Mouse (Mus musculus): ENCODE measurements around the gene Mybph. TPM values are rescaled to one million over a fixed set of nuclear protein-coding genes. Genes with fewer than 3 reads are reported as not detected.

Mybph gene
- polyA plus RNA-seq, 1 experiment from 2014 or later: 0.17 TPM

DNA sequence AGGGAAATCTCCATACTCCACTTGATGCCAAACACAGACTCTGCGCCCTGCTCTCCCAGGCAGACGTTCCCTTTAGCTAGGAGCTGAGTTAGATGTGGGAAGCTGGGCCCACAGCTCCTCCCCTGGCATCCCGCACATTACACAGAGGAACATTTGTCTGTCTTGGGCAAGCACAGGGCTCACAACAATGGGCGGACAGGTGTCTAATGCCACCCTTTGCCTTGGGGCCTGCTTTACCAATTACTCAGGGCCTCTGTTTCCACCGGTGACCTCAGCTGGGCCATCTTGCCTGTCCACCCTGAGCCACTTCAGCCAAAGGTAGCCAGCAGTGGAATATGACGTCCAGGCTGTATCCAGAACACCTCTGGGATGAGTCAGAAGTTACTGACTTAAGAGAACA lies 31.8 kb upstream of the Mybph start:
- no peak overlapping the region for H3K9ac ChIP-seq (ENCODE audit: low read depth, low read length)
- no peaks in the 10 kb centered on the region for H3K36me3 ChIP-seq (ENCODE audit: control insufficient read depth, insufficient read depth, low read length)
- no peaks in the 10 kb centered on the region for H3K27me3 ChIP-seq (replicated peaks; ENCODE audit: control insufficient read depth, insufficient read depth, low read length)
- ATAC-seq: no peak
- WGBS: 81% methylated on average over 6 of the region's 6 CpGs
- no peaks in the 10 kb centered on the region for H3K9me3 ChIP-seq (ENCODE audit: control insufficient read depth, low read length)
- no peak overlapping the region for H3K4me3 ChIP-seq (ENCODE audit: low read length)
- H3K4me1 ChIP-seq (ENCODE audit: control insufficient read depth, insufficient read depth, low read length): no peaks in the 10 kb centered on the region
- no peak overlapping the region for H3K27ac ChIP-seq (ENCODE audit: low read length)
- H3K4me2 ChIP-seq (ENCODE audit: low read depth, low read length): no peak overlapping the region

GRCm38 (mm10) chr1:134162510-134163225 lies 30.6 kb upstream of the Mybph start:
- no peak overlapping the region for H3K4me3 ChIP-seq (ENCODE audit: low read length)
- no peak overlapping the region for H3K9ac ChIP-seq (ENCODE audit: low read depth, low read length)
- peaks cover 2% of the 10 kb centered on the region; the same call in 1 of the 2 replicates for H3K4me1 ChIP-seq (ENCODE audit: control insufficient read depth, insufficient read depth, low read length)
- H3K36me3 ChIP-seq (ENCODE audit: control insufficient read depth, insufficient read depth, low read length): no peaks in the 10 kb centered on the region
- WGBS: 81% methylated on average over 6 of the region's 6 CpGs
- no peaks in the 10 kb centered on the region for H3K27me3 ChIP-seq (replicated peaks; ENCODE audit: control insufficient read depth, insufficient read depth, low read length)
- no peak for ATAC-seq
- no peaks in the 10 kb centered on the region for H3K9me3 ChIP-seq (ENCODE audit: control insufficient read depth, low read length)
- no peak overlapping the region for H3K4me2 ChIP-seq (ENCODE audit: low read depth, low read length)
- H3K27ac ChIP-seq (ENCODE audit: low read length): no peak overlapping the region

DNA sequence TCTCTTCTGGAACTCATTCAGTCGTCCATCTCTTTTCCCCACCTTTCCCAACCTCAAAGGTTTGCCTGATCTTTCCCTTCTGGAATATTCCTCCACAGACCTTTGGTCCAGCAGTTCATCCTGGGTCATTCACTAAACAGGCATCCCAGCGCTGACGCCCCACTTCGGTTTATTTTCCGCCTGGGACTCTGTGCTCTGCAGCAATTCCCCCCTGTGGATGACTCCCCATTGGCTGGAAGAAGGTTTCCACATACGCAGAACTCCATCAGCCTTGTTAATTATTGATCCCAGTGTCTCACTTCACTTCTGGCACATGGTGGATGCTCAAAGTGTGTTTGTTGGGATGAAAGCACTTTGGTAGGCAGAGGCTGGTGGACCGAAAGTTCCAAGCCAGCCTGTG lies 29.8 kb upstream of the Mybph start:
- no peaks in the 10 kb centered on the region for H3K36me3 ChIP-seq (ENCODE audit: control insufficient read depth, insufficient read depth, low read length)
- no peak overlapping the region for H3K9ac ChIP-seq (ENCODE audit: low read depth, low read length)
- H3K27me3 ChIP-seq (replicated peaks; ENCODE audit: control insufficient read depth, insufficient read depth, low read length): no peaks in the 10 kb centered on the region
- H3K4me2 ChIP-seq (ENCODE audit: low read depth, low read length): no peak overlapping the region
- H3K9me3 ChIP-seq (ENCODE audit: control insufficient read depth, low read length): no peaks in the 10 kb centered on the region
- 80% methylated on average over 7 of the region's 7 CpGs for WGBS
- H3K4me1 ChIP-seq (ENCODE audit: control insufficient read depth, insufficient read depth, low read length): peaks cover 9% of the 10 kb centered on the region
- peak; percentile 56; the same call in 1 of the 2 replicates for ATAC-seq
- no peak overlapping the region for H3K4me3 ChIP-seq (ENCODE audit: low read length)
- H3K27ac ChIP-seq (ENCODE audit: low read length): no peak overlapping the region

GRCm38 (mm10) chr1:134164454-134164853 lies 28.8 kb upstream of the Mybph start:
- Histone ChIP-seq H3K27me3 (replicated peaks; ENCODE audit: control insufficient read depth, insufficient read depth, low read length) (no peaks in the 10 kb centered on the region), H3K4me3 (ENCODE audit: low read length) (no peak overlapping the region), H3K9ac (ENCODE audit: low read depth, low read length) (no peak overlapping the region), H3K9me3 (ENCODE audit: control insufficient read depth, low read length) (no peaks in the 10 kb centered on the region), H3K36me3 (ENCODE audit: control insufficient read depth, insufficient read depth, low read length) (no peaks in the 10 kb centered on the region), H3K27ac (ENCODE audit: low read length) (no peak overlapping the region), H3K4me1 (ENCODE audit: control insufficient read depth, insufficient read depth, low read length) (peaks cover 9% of the 10 kb centered on the region), H3K4me2 (ENCODE audit: low read depth, low read length) (no peak overlapping the region)
- WGBS: 59% methylated on average over 4 of the region's 4 CpGs
- ATAC-seq: no peak

DNA sequence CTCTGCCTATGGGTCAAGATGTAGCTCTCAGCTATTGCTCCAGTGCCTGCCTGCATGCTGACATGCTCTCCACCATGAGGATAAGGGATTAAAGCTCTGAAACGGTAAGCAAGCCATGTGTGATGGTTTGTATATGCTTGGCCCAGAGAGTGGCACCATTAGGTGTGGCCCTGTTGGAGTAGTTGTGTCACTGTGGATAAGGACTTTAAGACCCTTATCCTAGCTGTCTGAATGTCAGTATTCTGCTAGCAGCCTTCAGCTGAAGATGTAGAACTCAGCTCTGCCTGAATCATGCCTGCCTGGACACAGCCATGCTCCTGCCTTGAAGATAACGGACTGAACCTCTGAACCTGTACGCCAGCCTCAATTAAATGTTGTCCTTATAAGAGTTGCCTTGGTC lies 26.7 kb upstream of the Mybph start:
- H3K4me3 ChIP-seq (ENCODE audit: low read length): no peak overlapping the region
- no peak overlapping the region for H3K9ac ChIP-seq (ENCODE audit: low read depth, low read length)
- 92% methylated on average over 3 of the region's 3 CpGs for WGBS
- no peaks in the 10 kb centered on the region for H3K36me3 ChIP-seq (ENCODE audit: control insufficient read depth, insufficient read depth, low read length)
- no peaks in the 10 kb centered on the region for H3K27me3 ChIP-seq (replicated peaks; ENCODE audit: control insufficient read depth, insufficient read depth, low read length)
- no peak overlapping the region for H3K27ac ChIP-seq (ENCODE audit: low read length)
- H3K4me1 ChIP-seq (ENCODE audit: control insufficient read depth, insufficient read depth, low read length): peaks cover 9% of the 10 kb centered on the region
- H3K4me2 ChIP-seq (ENCODE audit: low read depth, low read length): no peak overlapping the region
- ATAC-seq: no peak
- H3K9me3 ChIP-seq (ENCODE audit: control insufficient read depth, low read length): no peaks in the 10 kb centered on the region

- 57% methylated on average over 14 of the region's 14 CpGs for WGBS
- ATAC-seq: no peak
- no peaks in the 10 kb centered on the region for H3K27me3 ChIP-seq (replicated peaks; ENCODE audit: control insufficient read depth, insufficient read depth, low read length)
Measured at GRCm38 (mm10) chr1:134167416-134168305, 25.6 kb upstream of the Mybph start.

DNA sequence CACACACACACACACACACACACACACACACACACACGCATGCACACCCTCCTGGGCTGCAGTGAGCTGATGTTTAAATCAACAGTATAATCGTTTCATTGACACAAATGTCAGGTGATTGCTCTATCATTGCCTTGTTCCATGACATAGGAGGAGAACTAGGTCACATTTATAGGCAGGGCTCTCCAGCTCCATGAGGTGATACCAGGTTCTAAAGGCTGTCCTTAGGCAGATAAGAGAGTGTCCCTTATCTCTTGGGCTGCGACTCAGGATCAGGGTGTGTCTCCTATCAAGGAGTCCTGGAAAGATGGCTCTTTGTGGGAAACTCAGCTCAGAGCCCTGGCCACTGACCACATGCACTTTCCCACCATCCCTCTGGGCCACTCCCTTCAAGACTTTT lies 24.7 kb upstream of the Mybph start:
- Histone ChIP-seq H3K9me3 (ENCODE audit: control insufficient read depth, low read length) (no peaks in the 10 kb centered on the region), H3K4me2 (ENCODE audit: low read depth, low read length) (no peak overlapping the region), H3K4me1 (ENCODE audit: control insufficient read depth, insufficient read depth, low read length) (peaks cover 9% of the 10 kb centered on the region), H3K27ac (ENCODE audit: low read length) (no peak overlapping the region), H3K36me3 (ENCODE audit: control insufficient read depth, insufficient read depth, low read length) (no peaks in the 10 kb centered on the region), H3K27me3 (replicated peaks; ENCODE audit: control insufficient read depth, insufficient read depth, low read length) (no peaks in the 10 kb centered on the region), H3K4me3 (ENCODE audit: low read length) (no peak overlapping the region), H3K9ac (ENCODE audit: low read depth, low read length) (no peak overlapping the region)
- ATAC-seq: peak; percentile 94
- 57% methylated on average over 3 of the region's 3 CpGs for WGBS

More at GRCm38 (mm10) chr1:134167416-134168305, 25.6 kb upstream of the Mybph start:
- Histone ChIP-seq H3K4me3 (ENCODE audit: low read length) (no peak overlapping the region), H3K4me1 (ENCODE audit: control insufficient read depth, insufficient read depth, low read length) (peaks cover 9% of the 10 kb centered on the region), H3K27ac (ENCODE audit: low read length) (no peak overlapping the region), H3K36me3 (ENCODE audit: control insufficient read depth, insufficient read depth, low read length) (no peaks in the 10 kb centered on the region), H3K9me3 (ENCODE audit: control insufficient read depth, low read length) (no peaks in the 10 kb centered on the region), H3K9ac (ENCODE audit: low read depth, low read length) (no peak overlapping the region), H3K4me2 (ENCODE audit: low read depth, low read length) (no peak overlapping the region)

- no peaks in the 10 kb centered on the region for H3K27me3 ChIP-seq (replicated peaks; ENCODE audit: control insufficient read depth, insufficient read depth, low read length)
- ATAC-seq: no peak
- peaks cover 9% of the 10 kb centered on the region for H3K4me1 ChIP-seq (ENCODE audit: control insufficient read depth, insufficient read depth, low read length)
- H3K9me3 ChIP-seq (ENCODE audit: control insufficient read depth, low read length): no peaks in the 10 kb centered on the region
- H3K27ac ChIP-seq (ENCODE audit: low read length): no peak overlapping the region
- no peak overlapping the region for H3K4me2 ChIP-seq (ENCODE audit: low read depth, low read length)
- WGBS: 86% methylated on average over 8 of the region's 8 CpGs
- no peaks in the 10 kb centered on the region for H3K36me3 ChIP-seq (ENCODE audit: control insufficient read depth, insufficient read depth, low read length)
- no peak overlapping the region for H3K4me3 ChIP-seq (ENCODE audit: low read length)
- no peak overlapping the region for H3K9ac ChIP-seq (ENCODE audit: low read depth, low read length)
Measured at GRCm38 (mm10) chr1:134168985-134169697, 24.1 kb upstream of the Mybph start.

GRCm38 (mm10) chr1:134173081-134173480 lies 20.2 kb upstream of the Mybph start:
- Histone ChIP-seq H3K27ac (ENCODE audit: low read length) (no peak overlapping the region), H3K4me2 (ENCODE audit: low read depth, low read length) (no peak overlapping the region), H3K36me3 (ENCODE audit: control insufficient read depth, insufficient read depth, low read length) (no peaks in the 10 kb centered on the region), H3K4me1 (ENCODE audit: control insufficient read depth, insufficient read depth, low read length) (peaks cover 4% of the 10 kb centered on the region), H3K4me3 (ENCODE audit: low read length) (no peak overlapping the region), H3K9ac (ENCODE audit: low read depth, low read length) (no peak overlapping the region), H3K27me3 (replicated peaks; ENCODE audit: control insufficient read depth, insufficient read depth, low read length) (no peaks in the 10 kb centered on the region), H3K9me3 (ENCODE audit: control insufficient read depth, low read length) (no peaks in the 10 kb centered on the region)
- no peak for ATAC-seq
- WGBS: 58% methylated on average over 7 of the region's 7 CpGs

Measured in intestine, embryonic 16.5 days (tissue).